Mouse (Mus musculus) frontal cortex, postnatal 10 days (tissue): ENCODE measurements around the gene Lkaaear1.

Experiments used
- DNase-seq, 2 experiments: peaks; one replicate each; pipeline ENCODE4 v3.0.0; 2022; ENCODE audit warnings: low spot score in 2 of 2, mixed read lengths in 1 of 2

Gene Lkaaear1

GRCm38 (mm10) chr2:181698241-181698640, at the start of gene Lkaaear1:
TSS of gene Lkaaear1 (minus strand) at chr2:181698442.
- no peak for DNase-seq

- DNase-seq, result no peak
Measured at GRCm38 (mm10) chr2:181730051-181730450, 31.8 kb upstream of the Lkaaear1 start.

- no peak for DNase-seq
Measured at GRCm38 (mm10) chr2:181727659-181728262, 29.5 kb upstream of the Lkaaear1 start.

- no peak for DNase-seq
Measured at GRCm38 (mm10) chr2:181722213-181722612, 24.0 kb upstream of the Lkaaear1 start.

DNA sequence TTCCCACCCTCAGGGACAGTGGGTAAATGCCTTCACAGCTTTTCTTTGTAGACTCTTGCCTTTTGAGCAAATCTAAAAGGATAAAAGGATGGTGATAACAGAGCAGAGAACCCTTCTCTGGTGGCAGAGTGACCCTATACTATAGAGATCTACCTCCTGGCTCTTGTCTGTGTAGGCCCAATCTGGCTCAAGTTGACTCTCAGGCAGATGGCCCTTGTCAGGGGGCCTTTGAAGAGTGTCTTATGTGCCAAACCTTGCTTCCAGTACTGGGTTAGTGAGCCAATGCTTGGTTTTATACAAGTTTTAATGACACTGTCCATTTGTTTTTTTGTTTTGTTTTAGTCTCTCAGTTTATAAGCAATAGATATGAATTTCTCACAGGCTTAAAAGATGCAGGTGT, 23.0 kb upstream of the Lkaaear1 start:
- DNase-seq, result no peak

DNA sequence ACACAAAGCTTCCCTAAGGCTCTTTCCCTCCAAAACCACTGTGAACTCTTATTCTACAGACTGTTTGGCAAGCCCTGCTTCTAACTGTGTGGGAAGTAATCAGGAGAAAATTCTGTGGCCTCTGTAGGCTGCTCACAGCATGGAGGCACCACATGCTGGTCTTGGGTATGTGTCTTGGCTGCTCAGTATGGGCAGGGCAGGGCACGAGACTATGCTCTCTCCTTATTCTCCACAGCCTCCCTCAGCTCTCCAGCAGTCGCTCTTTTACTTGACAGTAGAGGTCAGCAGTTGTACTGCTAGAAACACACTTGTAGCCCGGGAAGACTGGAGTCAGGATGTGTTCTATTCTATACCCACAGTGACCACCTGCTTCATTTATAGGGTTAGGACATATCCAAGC, 21.8 kb upstream of the Lkaaear1 start:
- no peak for DNase-seq

- no peak for DNase-seq
Measured at GRCm38 (mm10) chr2:181716991-181717390, 18.7 kb upstream of the Lkaaear1 start.

DNA sequence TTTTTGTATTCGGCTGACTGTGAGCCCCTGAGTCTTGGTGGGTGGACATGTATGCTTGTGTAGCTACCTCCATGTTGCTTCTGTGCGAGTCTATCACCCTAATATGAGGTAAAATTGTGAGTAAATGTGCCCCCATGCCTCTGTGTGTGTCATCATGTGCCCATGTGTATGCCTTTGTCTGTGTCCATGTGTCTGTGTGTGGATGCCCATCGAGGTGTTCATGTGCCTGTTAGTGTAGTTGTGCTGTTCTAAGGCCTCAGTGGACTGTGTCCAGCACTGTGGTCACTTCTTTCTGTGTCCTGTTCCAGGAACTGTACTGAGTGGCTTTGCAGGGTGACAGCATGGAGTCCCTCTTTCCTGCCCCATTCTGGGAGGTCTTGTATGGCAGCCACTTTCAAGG, 17.1 kb upstream of the Lkaaear1 start:
- DNase-seq, result no peak

- DNase-seq, result peak; percentile 61 to 65
Measured at GRCm38 (mm10) chr2:181714903-181715326, 16.7 kb upstream of the Lkaaear1 start, which contains the start of gene Oprl1. TSS of gene Oprl1 (plus strand) at chr2:181715016.

GRCm38 (mm10) chr2:181713749-181714148, 15.5 kb upstream of the Lkaaear1 start:
- DNase-seq, result peak in 1 of 2 experiments; percentile 67

DNA sequence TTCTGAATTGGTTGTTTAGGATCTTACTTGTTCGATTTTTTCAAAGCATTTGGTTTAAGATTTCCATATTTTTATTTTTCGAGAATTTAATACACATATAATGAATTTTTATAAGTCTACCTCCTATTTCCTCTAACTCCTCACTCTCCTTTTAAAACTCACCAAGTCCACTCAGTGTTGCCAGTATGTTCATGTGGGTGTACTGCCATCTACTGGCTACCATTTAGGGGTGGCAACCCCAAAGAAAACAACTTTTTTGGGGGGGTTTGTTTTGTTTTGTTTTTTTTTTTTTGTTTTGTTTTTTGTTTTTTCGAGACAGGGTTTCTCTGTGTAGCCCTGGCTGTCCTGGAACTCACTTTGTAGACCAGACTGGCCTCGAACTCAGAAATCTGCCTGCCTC, 8.4 kb upstream of the Lkaaear1 start:
- DNase-seq, result no peak

GRCm38 (mm10) chr2:181696801-181697420, 1.3 kb downstream of the Lkaaear1 start:
- DNase-seq, result no peak

- DNase-seq, result no peak
Measured at GRCm38 (mm10) chr2:181695776-181696175, 2.5 kb downstream of the Lkaaear1 start.

- no peak for DNase-seq
Measured at GRCm38 (mm10) chr2:181694581-181694980, 3.7 kb downstream of the Lkaaear1 start.

GRCm38 (mm10) chr2:181693339-181694280, 4.6 kb downstream of the Lkaaear1 start, which contains the start of gene Rgs19:
TSS of gene Rgs19 (minus strand) at chr2:181693977.
- peak; percentile 66 to 81 for DNase-seq

DNA sequence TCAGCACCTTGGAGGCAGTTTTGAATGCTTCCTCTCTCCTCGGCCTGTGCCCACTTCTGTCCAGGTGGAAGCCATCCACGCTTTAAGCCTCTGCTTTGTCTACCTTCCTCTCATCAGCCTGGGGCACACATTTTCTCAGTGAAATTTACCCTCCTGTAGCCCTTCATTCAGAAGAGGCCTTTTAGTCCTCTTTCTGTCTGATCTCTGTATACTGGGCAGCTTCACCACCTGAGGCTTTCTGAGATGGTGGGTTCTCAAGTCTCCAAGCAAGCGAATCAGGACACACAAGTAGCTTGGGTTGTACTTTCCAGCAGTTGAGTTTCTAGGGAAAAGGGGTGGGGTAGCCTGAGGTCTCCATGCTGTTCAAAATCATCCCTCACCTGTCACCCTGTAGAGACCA, 5.9 kb downstream of the Lkaaear1 start:
- no peak for DNase-seq

DNA sequence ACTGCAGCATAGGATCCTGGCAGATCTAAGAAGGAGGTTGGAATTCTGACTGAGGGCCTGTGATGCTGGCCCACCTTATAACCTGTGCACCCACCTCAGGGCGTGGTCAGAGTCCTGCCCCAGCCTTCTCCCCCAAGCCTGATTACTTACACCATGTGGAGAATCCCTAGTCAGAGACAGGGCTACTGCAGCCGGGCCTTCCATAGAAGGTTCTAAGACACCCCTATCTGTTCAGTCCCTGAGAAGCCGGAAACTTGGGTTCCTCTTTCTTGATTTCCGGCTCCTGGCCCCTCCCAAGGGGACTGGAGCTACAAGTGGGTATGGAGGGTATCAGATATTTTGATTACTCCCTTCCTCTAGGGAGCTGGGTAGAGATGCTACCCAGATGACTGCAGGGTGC, 6.7 kb downstream of the Lkaaear1 start:
- DNase-seq, result no peak

DNA sequence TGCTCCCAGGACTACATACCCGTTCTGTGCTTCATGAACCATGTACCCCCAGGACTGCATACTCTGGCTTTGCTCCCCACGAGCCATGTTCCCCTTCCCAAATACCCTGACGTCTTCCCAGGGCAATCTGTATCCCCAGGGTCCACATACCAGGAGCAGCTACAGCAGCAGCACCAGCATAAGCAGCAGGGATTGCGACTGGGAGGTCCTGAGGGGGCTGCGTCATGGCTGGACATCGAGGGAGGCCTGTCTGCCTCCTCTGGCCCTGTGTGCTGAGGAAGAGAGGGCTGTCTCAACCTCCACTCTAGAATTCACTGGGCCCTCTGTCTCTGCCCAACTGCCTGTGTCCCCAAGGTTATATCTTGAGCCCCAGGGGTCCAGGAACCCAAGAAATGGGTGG, 7.2 kb downstream of the Lkaaear1 start:
- DNase-seq, result no peak

- DNase-seq, result no peak
Measured at GRCm38 (mm10) chr2:181689466-181690160, 8.6 kb downstream of the Lkaaear1 start.

DNA sequence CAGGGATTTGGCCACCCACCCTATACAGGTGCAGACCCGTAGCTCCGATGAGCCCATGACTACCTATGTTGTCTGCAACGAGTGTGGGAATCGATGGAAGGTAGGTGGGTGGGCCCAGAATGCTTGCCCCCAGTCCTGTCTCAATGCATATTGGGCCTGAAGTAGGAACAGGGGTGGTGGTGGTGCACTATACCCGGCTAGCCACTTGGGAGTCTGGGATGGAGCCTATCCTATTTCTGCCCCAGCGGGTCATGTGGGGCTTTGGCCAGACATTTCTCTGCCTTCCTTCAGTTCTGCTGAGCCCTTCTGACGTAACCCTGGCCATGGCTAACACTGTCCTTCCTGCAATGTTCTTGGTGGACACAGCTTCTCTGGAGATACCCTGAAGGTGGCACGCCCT, 10.7 kb downstream of the Lkaaear1 start:
- DNase-seq, result no peak

DNA sequence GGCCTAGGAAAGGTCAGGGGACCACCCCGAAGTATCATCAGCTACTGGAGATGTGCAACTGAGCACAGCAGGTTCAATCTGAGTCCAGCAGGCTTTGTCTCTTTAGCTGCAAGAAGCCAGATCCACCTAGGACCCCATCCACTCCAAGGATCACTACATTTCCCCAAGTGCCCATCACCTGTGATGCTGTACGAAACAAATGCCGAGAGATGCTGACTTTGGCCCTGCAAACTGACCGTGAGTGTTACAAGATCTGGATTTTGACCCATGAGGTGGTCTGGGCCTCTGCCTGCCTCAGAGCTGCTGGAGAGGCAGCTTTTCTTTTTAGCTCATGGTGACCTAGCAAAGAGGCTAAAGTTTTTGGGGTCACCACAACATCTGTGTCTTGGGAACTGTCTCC, 12.6 kb downstream of the Lkaaear1 start:
- no peak for DNase-seq

- no peak for DNase-seq
Measured at GRCm38 (mm10) chr2:181684713-181685112, 13.5 kb downstream of the Lkaaear1 start.
